Comparison of ENCODE assay signal across 20 mouse cellular contexts in genomic region chr17:71112689-71113088, GRCm38 (mm10).
"Had no signal": no experiment of that assay in that cellular context is flagged by ENCODE, and none has a peak within 500 bp of the region (broad histone marks: within the 10 kb centered on the region; RNA-seq: fewer than 3 reads in every experiment).

No protein-coding gene starts in this region.

- H3K9me3 ChIP-seq: liver, embryonic 12.5 days; lung, embryonic 15.5 days; midbrain, embryonic 10.5 days; midbrain, embryonic 12.5 days; neural tube, embryonic 13.5 days; neural tube, embryonic 15.5 days had no signal

- H3K4me2 ChIP-seq: liver, embryonic 12.5 days; lung, embryonic 15.5 days; midbrain, embryonic 12.5 days; neural tube, embryonic 13.5 days; neural tube, embryonic 15.5 days had no signal

- H3K9ac ChIP-seq: liver, embryonic 12.5 days; liver, embryonic 14.5 days; lung, embryonic 15.5 days; midbrain, embryonic 12.5 days; neural tube, embryonic 13.5 days; neural tube, embryonic 15.5 days had no signal

- H3K4me3 ChIP-seq: liver, embryonic 12.5 days; lung, embryonic 15.5 days; midbrain, embryonic 10.5 days; midbrain, embryonic 12.5 days; myocyte; neural tube, embryonic 13.5 days; neural tube, embryonic 15.5 days had no signal

- H3K27me3 ChIP-seq: liver, embryonic 12.5 days; lung, embryonic 15.5 days; midbrain, embryonic 12.5 days; neural tube, embryonic 13.5 days; neural tube, embryonic 15.5 days had no signal

- H3K27ac ChIP-seq: liver, embryonic 12.5 days; liver, embryonic 14.5 days; lung, embryonic 15.5 days; midbrain, embryonic 10.5 days; midbrain, embryonic 12.5 days; neural tube, embryonic 13.5 days; neural tube, embryonic 15.5 days had no signal

- H3K4me1 ChIP-seq: lung, embryonic 15.5 days; midbrain, embryonic 10.5 days; midbrain, embryonic 12.5 days; neural tube, embryonic 13.5 days; neural tube, embryonic 15.5 days had no signal

- DNase-seq: lung, adult 18-20 months; lung, postnatal 4 days; midbrain, embryonic 14.5 days; retina, postnatal 1 day; right cerebral cortex, adult 18-20 months; right cerebral cortex, postnatal 25 days; right cerebral cortex, postnatal 4 days; spleen, adult 18-20 months; thymus, adult 18-20 months; thymus, postnatal 14 days; thymus, postnatal 36 days had no signal

- H3K36me3 ChIP-seq: liver, embryonic 12.5 days; lung, embryonic 15.5 days; midbrain, embryonic 10.5 days; midbrain, embryonic 12.5 days; neural tube, embryonic 13.5 days; neural tube, embryonic 15.5 days had no signal

- ATAC-seq: liver, embryonic 12.5 days; midbrain, embryonic 16.5 days had no signal
